Mouse (Mus musculus) bone marrow macrophage, adult 2 months (primary cell): ENCODE data around the gene Pfdn2.

Source experiments
- CTCF ChIP-seq: IDR thresholded peaks from 2 replicates; pipeline ENCODE4 v1.5.1; 2012; ENCODE audit warnings: low read depth, mild to moderate bottlenecking, low read length, moderate library complexity
- POLR2A ChIP-seq: IDR thresholded peaks from 2 replicates; pipeline ENCODE4 v1.6.1; 2012; ENCODE audit warnings: mild to moderate bottlenecking, low read depth, low read length, borderline replicate concordance

- TF ChIP-seq CTCF (no peak), POLR2A (no peak)
Measured at GRCm38 (mm10) chr1:171365934-171366333, 20.5 kb downstream of the Pfdn2 start.
